Mouse (Mus musculus) yolk sac, embryonic 10.5 days (tissue): ENCODE results near the gene Lrp6.

Experiments used
- DNase-seq: peaks from one replicate; pipeline ENCODE4 v3.0.0-alpha.2; 2017; ENCODE audit warnings: low spot score

The Lrp6 gene

GRCm38 (mm10) chr6:134531950-134532349 lies 34.8 kb downstream of the Lrp6 start:
- DNase-seq = no peak

GRCm38 (mm10) chr6:134529340-134529739 lies 37.4 kb downstream of the Lrp6 start:
- DNase-seq = no peak

- no peak for DNase-seq
Observed at GRCm38 (mm10) chr6:134528396-134528795, 38.4 kb downstream of the Lrp6 start.

- DNase-seq = no peak
Observed at GRCm38 (mm10) chr6:134527596-134528128, 39.1 kb downstream of the Lrp6 start.

DNA sequence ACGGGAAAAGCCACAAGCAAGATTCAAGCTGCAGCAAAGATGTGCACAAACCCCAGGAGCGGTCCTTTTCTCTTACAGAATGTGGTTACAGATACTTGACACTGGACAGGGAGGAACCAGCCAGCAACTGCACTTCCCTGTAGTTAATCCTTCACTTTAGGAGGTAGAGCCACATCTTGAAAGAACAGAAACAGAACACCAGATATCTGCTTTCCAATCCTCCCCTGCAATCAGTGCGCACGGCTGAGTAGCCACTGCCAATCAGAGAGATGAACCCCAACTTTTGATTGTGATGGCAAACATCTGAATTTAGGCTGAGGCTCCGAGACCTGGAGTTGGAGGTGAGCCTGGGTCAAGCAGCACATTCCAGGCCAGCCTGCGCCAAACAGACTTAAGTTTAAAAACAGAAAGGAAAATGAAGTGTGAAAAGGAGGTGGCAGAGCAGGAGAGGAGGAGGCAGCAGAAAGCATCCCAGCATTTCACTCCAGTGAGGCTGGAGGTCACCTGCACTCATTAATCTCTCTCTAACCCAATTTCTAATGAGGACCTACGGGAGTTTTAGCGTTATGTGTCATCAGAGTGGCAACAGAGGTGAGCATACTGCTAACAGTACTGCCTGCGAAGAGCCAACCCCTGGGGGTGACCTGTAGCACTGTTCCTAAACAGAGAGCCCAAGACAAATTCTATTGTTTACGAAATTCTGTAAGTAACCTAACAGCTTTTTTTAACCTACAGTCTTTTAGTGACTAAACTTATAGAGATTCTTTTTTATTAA lies 39.8 kb downstream of the Lrp6 start:
- no peak for DNase-seq

- DNase-seq = no peak
Observed at GRCm38 (mm10) chr6:134526275-134526674, 40.5 kb downstream of the Lrp6 start.

- DNase-seq = no peak
Observed at GRCm38 (mm10) chr6:134521411-134521810, 45.4 kb downstream of the Lrp6 start.

DNA sequence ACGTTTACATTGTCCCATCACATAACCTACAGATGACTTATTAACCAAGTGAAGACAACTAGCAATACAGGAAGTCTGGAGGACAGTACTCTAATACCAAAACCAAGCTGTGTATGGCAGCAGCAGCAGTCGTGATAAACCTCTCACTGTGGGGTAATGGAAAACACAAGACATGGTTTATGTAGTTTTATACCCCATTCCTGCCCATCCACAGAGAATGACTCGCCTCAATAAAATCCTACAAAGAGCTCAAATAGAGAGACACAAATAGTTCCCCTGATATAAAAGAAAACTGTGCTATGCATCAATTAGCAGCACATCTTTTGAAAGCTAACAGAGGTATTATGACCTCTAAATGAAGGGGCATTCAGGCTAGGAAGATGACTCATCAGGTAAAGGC lies 45.9 kb downstream of the Lrp6 start:
- DNase-seq = no peak

- DNase-seq = no peak
Observed at GRCm38 (mm10) chr6:134518450-134518849, 48.3 kb downstream of the Lrp6 start.

GRCm38 (mm10) chr6:134517141-134517540 lies 49.6 kb downstream of the Lrp6 start:
- no peak for DNase-seq

DNA sequence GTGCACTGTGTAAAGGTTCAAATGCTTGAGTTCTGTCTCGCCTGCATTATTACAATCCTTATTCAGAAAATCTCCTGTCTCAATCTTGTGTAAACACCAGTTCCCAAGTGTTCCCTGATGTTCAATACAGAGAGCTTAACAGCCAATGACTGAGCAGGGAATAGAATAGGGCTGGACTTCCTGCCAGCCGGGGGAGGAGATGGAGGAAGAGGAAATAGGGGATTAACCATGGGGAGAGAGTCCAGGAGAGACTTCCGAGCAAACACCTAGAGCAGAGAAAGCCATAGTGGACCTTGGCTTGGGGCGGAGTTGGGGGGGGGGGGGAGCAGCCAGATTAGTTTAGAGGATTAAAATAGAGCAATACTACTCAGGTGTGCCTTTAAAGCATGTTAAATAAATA lies 51.3 kb downstream of the Lrp6 start:
- peak; percentile 81 for DNase-seq

GRCm38 (mm10) chr6:134513896-134514510 lies 52.8 kb downstream of the Lrp6 start:
- no peak for DNase-seq

GRCm38 (mm10) chr6:134513011-134513410 lies 53.8 kb downstream of the Lrp6 start:
- DNase-seq = no peak

DNA sequence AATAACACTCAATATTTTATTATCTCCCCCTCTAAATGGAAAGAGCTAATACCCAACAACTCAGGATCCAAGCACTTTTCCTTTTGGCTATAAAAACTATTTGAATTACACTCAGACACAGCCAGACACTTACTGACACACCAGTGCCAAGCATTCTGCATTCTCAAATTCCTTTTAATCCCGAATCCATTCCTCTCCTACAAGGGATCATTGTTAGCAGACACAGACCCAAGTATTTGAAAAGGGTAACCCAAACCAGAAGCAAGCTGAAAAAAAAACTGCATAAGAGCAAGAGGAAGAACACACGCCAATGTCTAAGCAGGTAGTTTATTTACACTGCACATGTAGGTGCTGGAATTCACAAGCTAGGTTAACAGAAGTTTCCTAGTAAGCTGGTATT lies 54.3 kb downstream of the Lrp6 start:
- no peak for DNase-seq

DNA sequence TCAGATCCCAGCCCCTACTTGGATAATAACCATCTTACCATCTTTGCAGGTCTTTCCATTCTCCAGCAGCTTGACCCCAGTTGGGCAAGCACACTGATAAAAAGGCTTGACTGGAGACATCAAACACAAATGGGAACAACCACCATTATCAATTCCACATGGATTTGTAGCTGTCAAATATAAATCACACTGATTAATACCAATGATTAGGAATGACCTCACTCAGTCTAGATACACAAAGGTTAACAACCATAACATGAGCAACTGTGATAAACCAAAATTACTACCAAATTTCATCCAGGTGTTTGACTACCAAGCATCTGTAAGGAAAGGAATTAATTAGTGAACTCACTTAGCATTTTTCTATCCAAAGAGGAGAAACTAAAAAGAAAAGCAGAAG lies 55.6 kb downstream of the Lrp6 start:
- no peak for DNase-seq

DNA sequence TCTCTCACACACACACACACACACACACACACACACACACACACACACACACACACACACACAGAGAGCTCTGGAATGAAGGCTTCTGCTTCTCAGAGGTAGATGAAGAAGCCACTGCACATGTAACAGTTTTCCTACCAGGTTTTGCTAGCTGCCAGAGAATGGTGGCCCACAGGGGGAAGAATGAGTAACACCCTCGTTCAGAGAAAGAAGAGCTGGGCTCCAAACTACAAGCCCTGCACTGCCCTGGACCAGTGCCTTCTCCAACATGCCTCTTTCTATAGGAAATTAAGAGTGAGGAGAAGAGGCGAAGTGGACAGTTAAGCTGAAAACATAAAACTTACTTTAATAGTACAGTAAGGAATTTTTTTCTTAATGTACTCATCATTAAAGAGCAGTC lies 56.5 kb downstream of the Lrp6 start:
- no peak for DNase-seq

DNA sequence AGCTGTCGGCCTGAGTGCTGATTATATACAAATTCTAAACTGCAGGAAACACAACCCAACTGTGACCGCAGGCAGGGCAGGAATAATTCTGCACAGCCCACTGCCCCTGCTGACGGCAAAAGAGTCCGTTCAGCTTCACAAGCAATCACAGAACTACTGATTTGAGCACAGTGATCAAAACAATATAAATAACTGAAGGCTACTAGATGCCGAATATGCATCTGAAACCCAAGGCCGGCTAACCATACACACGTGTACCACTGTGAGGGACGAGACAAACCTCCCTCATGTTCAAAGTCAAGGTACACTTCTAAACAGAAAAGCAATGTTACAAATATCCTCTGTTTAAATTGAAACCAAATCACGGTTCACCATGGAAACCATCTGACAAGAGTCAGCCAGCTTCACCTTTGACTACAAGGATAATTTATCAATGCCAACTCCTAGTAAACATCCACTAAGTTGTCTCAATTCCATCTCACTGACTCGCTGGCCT lies 57.0 kb downstream of the Lrp6 start:
- DNase-seq = no peak

GRCm38 (mm10) chr6:134504866-134505265 lies 61.9 kb downstream of the Lrp6 start:
- DNase-seq = no peak

DNA sequence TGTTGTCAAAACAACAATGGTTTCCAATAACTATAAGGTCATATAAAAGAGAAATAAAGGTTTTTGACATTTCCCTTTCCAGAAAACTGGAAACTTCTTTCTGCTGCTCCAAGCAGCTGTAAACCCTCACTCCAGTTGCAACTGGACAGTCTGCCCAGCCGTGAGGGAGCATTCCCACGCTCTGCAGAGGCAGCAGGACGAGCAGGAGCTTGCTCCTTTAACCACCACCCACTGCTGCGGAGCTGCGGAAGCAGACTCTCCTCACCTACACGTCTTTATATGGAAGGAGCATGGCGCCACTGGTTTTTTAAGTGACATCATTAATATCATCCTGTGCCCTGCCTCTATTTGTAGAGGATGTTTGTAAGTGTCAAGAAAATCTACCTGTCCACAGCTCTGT lies 64.4 kb downstream of the Lrp6 start:
- no peak for DNase-seq

DNA sequence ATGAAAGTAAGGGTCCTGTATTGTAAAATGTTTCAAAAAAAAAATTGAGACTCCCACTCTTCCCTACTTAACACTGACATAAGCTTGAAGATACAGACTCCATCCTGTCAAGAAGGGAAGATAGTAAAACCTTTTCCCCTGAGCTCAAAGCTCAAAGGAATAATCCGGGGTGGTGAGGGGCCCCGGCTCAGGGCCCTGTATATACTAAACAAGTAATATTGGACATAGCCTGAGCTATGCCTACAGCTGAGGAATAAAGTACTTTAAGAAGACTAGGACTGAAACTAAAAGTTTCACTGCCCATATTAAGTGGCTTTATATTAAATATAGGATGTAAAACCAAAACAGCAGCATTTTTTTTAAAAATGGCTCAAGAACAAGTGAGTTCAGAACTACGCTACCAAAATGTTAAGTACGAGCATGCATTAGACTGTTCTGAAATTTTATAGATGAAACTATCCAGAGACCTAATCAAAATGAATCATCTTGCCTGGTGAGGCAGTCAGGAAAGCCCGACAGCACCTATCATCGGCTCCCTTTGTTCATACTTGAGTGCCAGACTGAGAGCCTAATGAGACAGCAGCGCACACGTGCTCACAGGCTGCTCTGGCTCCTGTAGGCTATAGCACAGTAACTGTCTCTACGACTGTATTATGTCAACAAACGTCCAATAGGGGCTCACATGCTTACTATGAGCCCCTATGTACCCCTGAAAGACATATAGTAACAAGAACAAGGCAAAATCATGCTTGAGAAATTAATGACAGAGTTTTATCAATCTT lies 66.2 kb downstream of the Lrp6 start:
- no peak for DNase-seq

GRCm38 (mm10) chr6:134499089-134499488 lies 67.7 kb downstream of the Lrp6 start:
- no peak for DNase-seq

GRCm38 (mm10) chr6:134498518-134498917 lies 68.2 kb downstream of the Lrp6 start:
- no peak for DNase-seq
